Mouse (Mus musculus) intestine, embryonic 14.5 days (tissue): ENCODE measurements around the gene Lrrk1. TPM values are rescaled to one million over a fixed set of nuclear protein-coding genes. Genes with fewer than 3 reads are reported as not detected.

Experiments used
- ATAC-seq: fragments of 200-750 bp; cut with Nextera tagmentation; replicated peaks from 2 replicates; pipeline ENCODE4 v1.8.0; 2017; ENCODE audit warnings: low read depth, moderate number of reproducible peaks, moderate TSS enrichment, moderate library complexity; ENCODE audit not compliant: low FRiP score, low TSS enrichment
- DNase-seq: peaks from one replicate; pipeline ENCODE4 v3.0.0-alpha.2; 2018; ENCODE audit warnings: low spot score
- H3K27ac ChIP-seq: fragments of 300-500 bp; sonication (generic); 2 replicates; pipeline ENCODE4 v1.5.1; 2014; ENCODE audit warnings: low read depth, mild to moderate bottlenecking, control low read depth
- H3K27me3 ChIP-seq: fragments of 300-500 bp; sonication (generic); replicated peaks from 2 replicates; pipeline ENCODE4 v1.6.1; 2014; ENCODE audit warnings: low read length, control low read depth; ENCODE audit not compliant: control insufficient read depth, insufficient read depth
- H3K36me3 ChIP-seq: fragments of 300-500 bp; sonication (generic); 2 replicates; pipeline ENCODE4 v1.6.1; 2014; ENCODE audit warnings: low read length, control low read depth; ENCODE audit not compliant: control insufficient read depth, insufficient read depth
- H3K4me1 ChIP-seq: fragments of 300-500 bp; sonication (generic); replicated peaks from 2 replicates; pipeline ENCODE4 v1.6.1; 2014; ENCODE audit warnings: low read length, control low read depth, mixed read lengths; ENCODE audit not compliant: control insufficient read depth, insufficient read depth
- H3K4me2 ChIP-seq: fragments of 300-500 bp; sonication (generic); 2 replicates; pipeline ENCODE4 v1.6.1; 2014; ENCODE audit warnings: low read length
- H3K4me3 ChIP-seq: fragments of 300-500 bp; sonication (generic); 2 replicates; pipeline ENCODE4 v1.5.1; 2014; ENCODE audit warnings: low read depth, low read length, control low read depth, mixed read lengths
- H3K9ac ChIP-seq: fragments of 300-500 bp; sonication (generic); 2 replicates; pipeline ENCODE4 v1.6.1; 2014; ENCODE audit warnings: mild to moderate bottlenecking, low read length
- H3K9me3 ChIP-seq: fragments of 300-500 bp; sonication (generic); 2 replicates; pipeline ENCODE4 v1.6.1; 2016; ENCODE audit warnings: low read length, control low read depth; ENCODE audit not compliant: control insufficient read depth
- WGBS: fragments of 180-500 bp; shearing (Covaris S2); extraction: QIAGEN DNeasy Blood & Tissue Kit; methylation state at CpG from one replicate; pipeline ENCODE4 v1.1.7; 2014; 5-methylcytosine and 5-hydroxymethylcytosine counted together
- polyA plus RNA-seq: library from polyadenylated mRNA; unstranded; fragments of >200 nt; fragmentation: Nextera tagmentation; extraction: Ambion mirVana; gene quantifications from 2 replicates; pipeline ENCODE4 v1.2.1, GENCODE M21; 2014

The Lrrk1 gene
- polyA plus RNA-seq, 1 experiment from 2014 or later: 16.9 TPM

DNA sequence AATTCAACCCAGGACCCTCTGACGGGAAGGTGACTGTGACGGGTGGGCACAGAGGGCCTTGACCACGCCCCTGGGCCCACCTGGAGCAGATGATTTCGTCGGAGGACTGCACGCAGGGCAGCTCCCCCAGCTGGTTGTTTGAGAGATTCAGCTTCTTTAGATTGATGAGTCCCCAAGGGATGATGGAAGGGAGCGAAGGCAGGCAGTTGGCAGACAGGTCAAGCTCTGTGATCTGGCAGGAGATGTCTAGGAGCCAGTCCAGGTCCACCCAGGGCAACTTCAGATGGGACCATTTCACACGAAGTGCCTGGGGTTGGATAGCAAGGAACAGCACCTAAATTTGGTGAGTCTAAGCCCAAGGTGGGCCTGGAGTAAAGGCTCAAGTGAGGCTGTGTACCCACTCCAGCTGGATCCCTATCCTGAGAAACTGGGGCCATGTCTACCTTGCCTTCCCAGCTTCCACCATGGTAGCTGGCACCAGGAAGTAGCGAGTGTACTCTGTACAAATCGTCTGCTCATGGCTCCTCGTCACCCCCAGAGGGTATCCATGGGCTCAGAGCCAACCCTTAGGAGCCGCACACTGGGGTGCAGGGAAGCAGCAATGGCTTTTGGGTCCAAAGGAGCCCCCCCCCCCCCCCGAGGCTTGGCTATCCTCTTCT, 79.4 kb downstream of the Lrrk1 start:
- Histone ChIP-seq H3K36me3 (peaks cover 22% of the 10 kb centered on the region), H3K4me3 (no peak overlapping the region), H3K4me1 (0 out of 2 replicates have a peak, but pooled peaks cover 4% of the 10 kb centered on the region), H3K4me2 (no peak overlapping the region), H3K27ac (no peak overlapping the region; the same call in 1 of the 2 replicates), H3K27me3 (no peaks in the 10 kb centered on the region), H3K9ac (no peak overlapping the region), H3K9me3 (no peaks in the 10 kb centered on the region)
- 69% methylated on average over 13 of the region's 13 CpGs for WGBS
- no peak for DNase-seq
- ATAC-seq: peak; percentile 45

- Histone ChIP-seq H3K4me2 (no peak overlapping the region), H3K4me3 (no peak overlapping the region), H3K4me1 (0 out of 2 replicates have a peak, but pooled peaks cover 4% of the 10 kb centered on the region), H3K9me3 (no peaks in the 10 kb centered on the region), H3K27ac (no peak overlapping the region), H3K27me3 (no peaks in the 10 kb centered on the region), H3K9ac (no peak overlapping the region), H3K36me3 (peaks cover 22% of the 10 kb centered on the region)
- ATAC-seq: no peak
- DNase-seq: no peak
- 77% methylated on average over 2 of the region's 2 CpGs for WGBS
Measured at GRCm38 (mm10) chr7:66307791-66308190, 80.4 kb downstream of the Lrrk1 start.

- H3K4me3 ChIP-seq: no peak overlapping the region
- no peak overlapping the region for H3K4me2 ChIP-seq
- peaks cover 22% of the 10 kb centered on the region for H3K36me3 ChIP-seq
- DNase-seq (no peak), ATAC-seq (no peak)
- H3K9me3 ChIP-seq: no peaks in the 10 kb centered on the region
- WGBS: 84% methylated on average over 16 of the region's 16 CpGs
- 0 out of 2 replicates have a peak, but pooled peaks cover 4% of the 10 kb centered on the region for H3K4me1 ChIP-seq
- H3K27me3 ChIP-seq: no peaks in the 10 kb centered on the region
- H3K9ac ChIP-seq: no peak overlapping the region
- no peak overlapping the region for H3K27ac ChIP-seq
Measured at GRCm38 (mm10) chr7:66305714-66306198, 82.4 kb downstream of the Lrrk1 start.

DNA sequence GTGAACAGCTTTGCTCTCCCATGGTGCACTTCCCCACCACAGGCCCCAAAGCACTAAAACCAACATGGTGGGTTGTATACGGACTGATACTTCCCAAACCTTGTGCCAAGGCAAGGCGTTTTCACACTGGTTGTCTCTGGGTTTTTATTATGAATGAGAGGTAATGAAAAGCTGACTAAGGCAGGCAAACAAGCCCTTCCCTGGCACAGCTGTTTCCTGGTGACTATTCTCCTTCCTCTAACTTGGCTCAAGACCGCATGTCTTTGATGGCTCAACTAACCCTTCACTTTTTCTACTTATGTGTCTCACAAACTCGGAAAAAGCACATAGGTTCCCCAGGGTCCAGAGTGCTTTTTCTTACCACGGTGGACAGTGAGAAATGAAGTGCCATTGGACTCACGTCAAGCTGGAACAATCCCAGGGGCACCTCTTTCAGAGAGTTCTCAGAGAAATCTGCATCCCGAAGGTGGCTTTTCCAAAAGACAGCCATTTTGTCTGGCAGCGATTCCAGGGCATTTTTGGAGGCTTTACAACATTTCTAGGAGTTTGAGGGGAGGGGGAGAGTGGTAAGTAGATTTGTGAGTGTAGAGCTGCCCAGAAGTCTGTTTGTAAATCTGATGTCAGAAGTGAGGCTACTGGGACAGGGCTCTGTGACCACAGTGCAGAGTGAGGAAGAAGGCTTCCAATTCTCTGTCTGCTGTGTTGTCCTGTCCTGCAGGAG, 83.0 kb downstream of the Lrrk1 start:
- no peak overlapping the region for H3K27ac ChIP-seq
- no peaks in the 10 kb centered on the region for H3K27me3 ChIP-seq
- 86% methylated on average over 8 of the region's 8 CpGs for WGBS
- 0 out of 2 replicates have a peak, but pooled peaks cover 4% of the 10 kb centered on the region for H3K4me1 ChIP-seq
- ATAC-seq (no peak), DNase-seq (no peak)
- peaks cover 22% of the 10 kb centered on the region for H3K36me3 ChIP-seq
- H3K4me2 ChIP-seq: no peak overlapping the region
- H3K4me3 ChIP-seq: no peak overlapping the region
- H3K9ac ChIP-seq: no peak overlapping the region
- H3K9me3 ChIP-seq: no peaks in the 10 kb centered on the region

GRCm38 (mm10) chr7:66303922-66304660, 84.1 kb downstream of the Lrrk1 start:
- H3K27me3 ChIP-seq: no peaks in the 10 kb centered on the region
- H3K27ac ChIP-seq: no peak overlapping the region
- H3K9ac ChIP-seq: no peak overlapping the region
- DNase-seq: no peak
- no peak overlapping the region for H3K4me3 ChIP-seq
- H3K4me1 ChIP-seq: 0 out of 2 replicates have a peak, but pooled peaks cover 4% of the 10 kb centered on the region
- no peak for ATAC-seq
- no peaks in the 10 kb centered on the region for H3K9me3 ChIP-seq
- no peak overlapping the region for H3K4me2 ChIP-seq
- WGBS: 86% methylated on average over 14 of the region's 14 CpGs
- peaks cover 26% of the 10 kb centered on the region for H3K36me3 ChIP-seq

- DNase-seq (no peak), ATAC-seq (no peak)
- Histone ChIP-seq H3K36me3 (peaks cover 23% of the 10 kb centered on the region), H3K9ac (no peak overlapping the region), H3K4me1 (no peaks in the 10 kb centered on the region), H3K4me3 (no peak overlapping the region), H3K9me3 (no peaks in the 10 kb centered on the region), H3K27me3 (no peaks in the 10 kb centered on the region), H3K27ac (no peak overlapping the region), H3K4me2 (no peak overlapping the region)
- whole genome bisulfite sequencing: 79% methylated on average over 4 of the region's 4 CpGs
Measured at GRCm38 (mm10) chr7:66301486-66301885, 86.7 kb downstream of the Lrrk1 start.

GRCm38 (mm10) chr7:66300680-66301079, 87.5 kb downstream of the Lrrk1 start:
- ATAC-seq (peak; percentile 73; the same call in 1 of the 2 replicates), DNase-seq (peak; percentile 91)
- Histone ChIP-seq H3K27ac (no peak overlapping the region), H3K4me3 (no peak overlapping the region), H3K27me3 (no peaks in the 10 kb centered on the region), H3K4me2 (no peak overlapping the region), H3K9me3 (no peaks in the 10 kb centered on the region), H3K36me3 (peaks cover 25% of the 10 kb centered on the region), H3K9ac (no peak overlapping the region), H3K4me1 (no peaks in the 10 kb centered on the region)
- 9% methylated on average over 5 of the region's 5 CpGs for WGBS

- Histone ChIP-seq H3K9ac (no peak overlapping the region), H3K4me2 (no peak overlapping the region), H3K4me1 (no peaks in the 10 kb centered on the region), H3K27me3 (no peaks in the 10 kb centered on the region), H3K36me3 (peaks cover 25% of the 10 kb centered on the region), H3K27ac (no peak overlapping the region), H3K4me3 (no peak overlapping the region), H3K9me3 (no peaks in the 10 kb centered on the region)
- WGBS: 57% methylated on average over 9 of the region's 9 CpGs
- no peak for DNase-seq
- ATAC-seq: no peak
Measured at GRCm38 (mm10) chr7:66297656-66298021, 90.5 kb downstream of the Lrrk1 start.
